Mouse (Mus musculus): Measurements from ENCODE around the gene Hoxb9. TPM values are rescaled to one million over a fixed set of nuclear protein-coding genes. Genes with fewer than 3 reads are reported as not detected.

Gene Hoxb9
- polyA plus RNA-seq, 1 experiment from 2014 or later, result 1.2 TPM

- peak within 1 kb of the TSS; percentile 77 for H3K4me2 ChIP-seq (ENCODE audit: low read depth, low read length)
- peaks cover 50% of the 10 kb centered on the region for H3K27me3 ChIP-seq (replicated peaks; ENCODE audit: control insufficient read depth, insufficient read depth, low read length)
- H3K36me3 ChIP-seq (ENCODE audit: control insufficient read depth, insufficient read depth, low read length), result no peaks in the 10 kb centered on the region
- ATAC-seq, result no peak
- H3K27ac ChIP-seq (ENCODE audit: low read length), result peak within 1 kb of the TSS; percentile 69
- WGBS, result 2% methylated on average over 27 of the region's 27 CpGs
- peak within 1 kb of the TSS; percentile 61 for H3K4me3 ChIP-seq (ENCODE audit: low read length)
- H3K4me1 ChIP-seq (ENCODE audit: control insufficient read depth, insufficient read depth, low read length), result peaks cover 15% of the 10 kb centered on the region; the same call in 1 of the 2 replicates
- no peaks in the 10 kb centered on the region for H3K9me3 ChIP-seq (ENCODE audit: control insufficient read depth, low read length)
- peak within 1 kb of the TSS; percentile 83 for H3K9ac ChIP-seq (ENCODE audit: low read depth, low read length)
These were observed 10.8 kb downstream of the Hoxb9 start, which contains the start of gene Hoxb8 for GRCm38 (mm10) chr11:96281855-96282570. Gene Hoxb8 (plus strand): TSS chr11:96281905.

GRCm38 (mm10) chr11:96282795-96283430 lies 11.7 kb downstream of the Hoxb9 start:
- H3K4me2 ChIP-seq (ENCODE audit: low read depth, low read length), result peak overlapping the region; percentile 77
- peak overlapping the region; percentile 83 for H3K9ac ChIP-seq (ENCODE audit: low read depth, low read length)
- peaks cover 48% of the 10 kb centered on the region for H3K27me3 ChIP-seq (replicated peaks; ENCODE audit: control insufficient read depth, insufficient read depth, low read length)
- H3K9me3 ChIP-seq (ENCODE audit: control insufficient read depth, low read length), result no peaks in the 10 kb centered on the region
- H3K4me1 ChIP-seq (ENCODE audit: control insufficient read depth, insufficient read depth, low read length), result peaks cover 20% of the 10 kb centered on the region
- H3K36me3 ChIP-seq (ENCODE audit: control insufficient read depth, insufficient read depth, low read length), result no peaks in the 10 kb centered on the region
- H3K27ac ChIP-seq (ENCODE audit: low read length), result peak overlapping the region; percentile 69
- under 1% methylated on average over 49 of the region's 49 CpGs for WGBS
- H3K4me3 ChIP-seq (ENCODE audit: low read length), result peak overlapping the region; percentile 61
- no peak for ATAC-seq

- ATAC-seq, result peak; percentile 32
- WGBS, result under 1% methylated on average over 49 of the region's 49 CpGs
These were observed 12.9 kb downstream of the Hoxb9 start for GRCm38 (mm10) chr11:96284041-96284749.

GRCm38 (mm10) chr11:96284774-96285734 lies 13.8 kb downstream of the Hoxb9 start:
- ATAC-seq, result peak; percentile 74
- Histone ChIP-seq H3K9me3 (ENCODE audit: control insufficient read depth, low read length) (no peaks in the 10 kb centered on the region), H3K4me2 (ENCODE audit: low read depth, low read length) (peak overlapping the region; percentile 77), H3K36me3 (ENCODE audit: control insufficient read depth, insufficient read depth, low read length) (no peaks in the 10 kb centered on the region), H3K4me1 (ENCODE audit: control insufficient read depth, insufficient read depth, low read length) (peaks cover 15% of the 10 kb centered on the region; the same call in 1 of the 2 replicates), H3K27ac (ENCODE audit: low read length) (peak overlapping the region; percentile 86), H3K4me3 (ENCODE audit: low read length) (peak overlapping the region; percentile 61), H3K27me3 (replicated peaks; ENCODE audit: control insufficient read depth, insufficient read depth, low read length) (peaks cover 45% of the 10 kb centered on the region), H3K9ac (ENCODE audit: low read depth, low read length) (peak overlapping the region; percentile 83)
- 2% methylated on average over 34 of the region's 37 CpGs for WGBS

More at GRCm38 (mm10) chr11:96284041-96284749, 12.9 kb downstream of the Hoxb9 start:
- peak overlapping the region; percentile 83 for H3K9ac ChIP-seq (ENCODE audit: low read depth, low read length)
- peaks cover 17% of the 10 kb centered on the region; the same call in 1 of the 2 replicates for H3K4me1 ChIP-seq (ENCODE audit: control insufficient read depth, insufficient read depth, low read length)
- H3K27me3 ChIP-seq (replicated peaks; ENCODE audit: control insufficient read depth, insufficient read depth, low read length), result peaks cover 50% of the 10 kb centered on the region
- H3K9me3 ChIP-seq (ENCODE audit: control insufficient read depth, low read length), result no peaks in the 10 kb centered on the region
- peak overlapping the region; percentile 61 for H3K4me3 ChIP-seq (ENCODE audit: low read length)
- H3K4me2 ChIP-seq (ENCODE audit: low read depth, low read length), result peak overlapping the region; percentile 77
- no peaks in the 10 kb centered on the region for H3K36me3 ChIP-seq (ENCODE audit: control insufficient read depth, insufficient read depth, low read length)
- H3K27ac ChIP-seq (ENCODE audit: low read length), result peak overlapping the region; percentile 86

GRCm38 (mm10) chr11:96285771-96286738 lies 14.8 kb downstream of the Hoxb9 start, which contains the start of gene Hoxb7:
Gene Hoxb7 (plus strand): TSS chr11:96286623.
- Histone ChIP-seq H3K4me1 (ENCODE audit: control insufficient read depth, insufficient read depth, low read length) (peaks cover 15% of the 10 kb centered on the region; the same call in 1 of the 2 replicates), H3K27me3 (replicated peaks; ENCODE audit: control insufficient read depth, insufficient read depth, low read length) (peaks cover 39% of the 10 kb centered on the region), H3K9ac (ENCODE audit: low read depth, low read length) (peak within 1 kb of the TSS; percentile 83), H3K36me3 (ENCODE audit: control insufficient read depth, insufficient read depth, low read length) (no peaks in the 10 kb centered on the region), H3K27ac (ENCODE audit: low read length) (peak within 1 kb of the TSS; percentile 90), H3K4me3 (ENCODE audit: low read length) (peak within 1 kb of the TSS; percentile 61), H3K4me2 (ENCODE audit: low read depth, low read length) (peak within 1 kb of the TSS; percentile 77), H3K9me3 (ENCODE audit: control insufficient read depth, low read length) (no peaks in the 10 kb centered on the region)
- ATAC-seq, result no peak
- 2% methylated on average over 43 of the region's 43 CpGs for WGBS

- no peaks in the 10 kb centered on the region for H3K36me3 ChIP-seq (ENCODE audit: control insufficient read depth, insufficient read depth, low read length)
- peak; percentile 29; the same call in 1 of the 2 replicates for ATAC-seq
- peak overlapping the region; percentile 90 for H3K27ac ChIP-seq (ENCODE audit: low read length)
- H3K4me1 ChIP-seq (ENCODE audit: control insufficient read depth, insufficient read depth, low read length), result peaks cover 15% of the 10 kb centered on the region; the same call in 1 of the 2 replicates
- H3K4me3 ChIP-seq (ENCODE audit: low read length), result peak overlapping the region; percentile 61
- H3K4me2 ChIP-seq (ENCODE audit: low read depth, low read length), result peak overlapping the region; percentile 77
- no peaks in the 10 kb centered on the region for H3K9me3 ChIP-seq (ENCODE audit: control insufficient read depth, low read length)
- peaks cover 38% of the 10 kb centered on the region for H3K27me3 ChIP-seq (replicated peaks; ENCODE audit: control insufficient read depth, insufficient read depth, low read length)
- WGBS, result under 1% methylated on average over 55 of the region's 55 CpGs
- peak overlapping the region; percentile 83 for H3K9ac ChIP-seq (ENCODE audit: low read depth, low read length)
These were observed 15.6 kb downstream of the Hoxb9 start for GRCm38 (mm10) chr11:96286739-96287385.

- Histone ChIP-seq H3K9ac (ENCODE audit: low read depth, low read length) (peak overlapping the region; percentile 83), H3K4me1 (ENCODE audit: control insufficient read depth, insufficient read depth, low read length) (peaks cover 15% of the 10 kb centered on the region; the same call in 1 of the 2 replicates), H3K36me3 (ENCODE audit: control insufficient read depth, insufficient read depth, low read length) (no peaks in the 10 kb centered on the region), H3K9me3 (ENCODE audit: control insufficient read depth, low read length) (no peaks in the 10 kb centered on the region), H3K4me2 (ENCODE audit: low read depth, low read length) (peak overlapping the region; percentile 77), H3K27me3 (replicated peaks; ENCODE audit: control insufficient read depth, insufficient read depth, low read length) (peaks cover 37% of the 10 kb centered on the region), H3K27ac (ENCODE audit: low read length) (peak overlapping the region; percentile 90), H3K4me3 (ENCODE audit: low read length) (peak overlapping the region; percentile 61)
- ATAC-seq, result no peak
- WGBS, result 7% methylated on average over 9 of the region's 9 CpGs
These were observed 16.2 kb downstream of the Hoxb9 start for GRCm38 (mm10) chr11:96287411-96287810.

Measured in intestine, embryonic 16.5 days (tissue).